Mouse (Mus musculus): ENCODE data around the gene Toe1. TPM values are rescaled to one million over a fixed set of nuclear protein-coding genes. Genes with fewer than 3 reads are reported as not detected.
A peak's percentile ranks its signal among the peaks of the same experiment; 100 is the strongest.
"Not testable (repeated sequence)": the region's sequence is repeated elsewhere in the genome, so short reads cannot be mapped to it uniquely, and the experiment has no call there.

Toe1 gene
- polyA plus RNA-seq (2012; rRNA removed): 30.9 and 35.0 TPM in 2 replicates

- Histone ChIP-seq H3K4me3 (ENCODE audit: control insufficient read depth, low read depth, low read length) (peak within 1 kb of the TSS; percentile 98), H3K4me1 (ENCODE audit: control insufficient read depth, insufficient read depth, low read length) (peaks cover 2% of the 10 kb centered on the region; the same call in 1 of the 2 replicates), H3K27me3 (ENCODE audit: control insufficient read depth, insufficient read depth, low read length) (no peaks in the 10 kb centered on the region), H3K36me3 (ENCODE audit: control insufficient read depth, insufficient read depth, low read length) (no peaks in the 10 kb centered on the region), H3K27ac (ENCODE audit: control insufficient read depth, insufficient read depth, low read depth, low read length) (peak within 1 kb of the TSS; percentile 98)
- peak; percentile 95 for TF ChIP-seq POLR2A (IDR thresholded peaks at IDR 0.05; ENCODE audit: control insufficient read depth, low read depth, low read length)
- TF ChIP-seq CTCF (IDR thresholded peaks at IDR 0.05; ENCODE audit: control insufficient read depth, insufficient read depth, insufficient replicate concordance, low read depth, low read length): no peak
Observed at GRCm38 (mm10) chr4:116807197-116808129, at the start of gene Toe1, which contains the start of gene Mutyh. Gene Toe1, minus strand, starts transcription at chr4:116807640. Gene Mutyh, plus strand, starts transcription at chr4:116807723.

GRCm38 (mm10) chr4:116857203-116857602 is 49.8 kb upstream of the Toe1 start:
- Histone ChIP-seq H3K4me3 (ENCODE audit: control insufficient read depth, low read depth, low read length) (no peak overlapping the region), H3K27me3 (ENCODE audit: control insufficient read depth, insufficient read depth, low read length) (no peaks in the 10 kb centered on the region), H3K4me1 (ENCODE audit: control insufficient read depth, insufficient read depth, low read length) (no peaks in the 10 kb centered on the region), H3K36me3 (ENCODE audit: control insufficient read depth, insufficient read depth, low read length) (no peaks in the 10 kb centered on the region), H3K27ac (ENCODE audit: control insufficient read depth, insufficient read depth, low read depth, low read length) (no peak overlapping the region)
- TF ChIP-seq CTCF (IDR thresholded peaks at IDR 0.05; ENCODE audit: control insufficient read depth, insufficient read depth, insufficient replicate concordance, low read depth, low read length): no peak
- no peak for TF ChIP-seq POLR2A (IDR thresholded peaks at IDR 0.05; ENCODE audit: control insufficient read depth, low read depth, low read length)

- no peaks in the 10 kb centered on the region for H3K27me3 ChIP-seq (ENCODE audit: control insufficient read depth, insufficient read depth, low read length)
- H3K27ac ChIP-seq (ENCODE audit: control insufficient read depth, insufficient read depth, low read depth, low read length): no peak overlapping the region
- H3K36me3 ChIP-seq (ENCODE audit: control insufficient read depth, insufficient read depth, low read length): no peaks in the 10 kb centered on the region
- no peaks in the 10 kb centered on the region for H3K4me1 ChIP-seq (ENCODE audit: control insufficient read depth, insufficient read depth, low read length)
- H3K4me3 ChIP-seq (ENCODE audit: control insufficient read depth, low read depth, low read length): no peak overlapping the region
- TF ChIP-seq CTCF (IDR thresholded peaks at IDR 0.05; ENCODE audit: control insufficient read depth, insufficient read depth, insufficient replicate concordance, low read depth, low read length) (no peak), POLR2A (IDR thresholded peaks at IDR 0.05; ENCODE audit: control insufficient read depth, low read depth, low read length) (no peak)
Observed at GRCm38 (mm10) chr4:116854286-116854685, 46.8 kb upstream of the Toe1 start.

GRCm38 (mm10) chr4:116849901-116850300 is 42.5 kb upstream of the Toe1 start:
- H3K27me3 ChIP-seq (ENCODE audit: control insufficient read depth, insufficient read depth, low read length): no peaks in the 10 kb centered on the region
- TF ChIP-seq POLR2A (IDR thresholded peaks at IDR 0.05; ENCODE audit: control insufficient read depth, low read depth, low read length) (no peak), CTCF (IDR thresholded peaks at IDR 0.05; ENCODE audit: control insufficient read depth, insufficient read depth, insufficient replicate concordance, low read depth, low read length) (no peak)
- H3K4me1 ChIP-seq (ENCODE audit: control insufficient read depth, insufficient read depth, low read length): no peaks in the 10 kb centered on the region
- H3K36me3 ChIP-seq (ENCODE audit: control insufficient read depth, insufficient read depth, low read length): no peaks in the 10 kb centered on the region
- H3K27ac ChIP-seq (ENCODE audit: control insufficient read depth, insufficient read depth, low read depth, low read length): no peak overlapping the region
- H3K4me3 ChIP-seq (ENCODE audit: control insufficient read depth, low read depth, low read length): no peak overlapping the region

- Histone ChIP-seq H3K4me3 (ENCODE audit: control insufficient read depth, low read depth, low read length) (no peak overlapping the region), H3K27ac (ENCODE audit: control insufficient read depth, insufficient read depth, low read depth, low read length) (no peak overlapping the region), H3K27me3 (ENCODE audit: control insufficient read depth, insufficient read depth, low read length) (no peaks in the 10 kb centered on the region), H3K4me1 (ENCODE audit: control insufficient read depth, insufficient read depth, low read length) (no peaks in the 10 kb centered on the region), H3K36me3 (ENCODE audit: control insufficient read depth, insufficient read depth, low read length) (no peaks in the 10 kb centered on the region)
- no peak for TF ChIP-seq POLR2A (IDR thresholded peaks at IDR 0.05; ENCODE audit: control insufficient read depth, low read depth, low read length)
- no peak for TF ChIP-seq CTCF (IDR thresholded peaks at IDR 0.05; ENCODE audit: control insufficient read depth, insufficient read depth, insufficient replicate concordance, low read depth, low read length)
Observed at GRCm38 (mm10) chr4:116844324-116844723, 36.9 kb upstream of the Toe1 start.

- TF ChIP-seq CTCF (IDR thresholded peaks at IDR 0.05; ENCODE audit: control insufficient read depth, insufficient read depth, insufficient replicate concordance, low read depth, low read length): no peak
- no peak for TF ChIP-seq POLR2A (IDR thresholded peaks at IDR 0.05; ENCODE audit: control insufficient read depth, low read depth, low read length)
- no peaks in the 10 kb centered on the region for H3K36me3 ChIP-seq (ENCODE audit: control insufficient read depth, insufficient read depth, low read length)
Observed at GRCm38 (mm10) chr4:116840841-116841240, 33.4 kb upstream of the Toe1 start.

GRCm38 (mm10) chr4:116840096-116840495 is 32.7 kb upstream of the Toe1 start:
- not testable (repeated sequence) for H3K27ac ChIP-seq (ENCODE audit: control insufficient read depth, insufficient read depth, low read depth, low read length); H3K4me1 ChIP-seq (ENCODE audit: control insufficient read depth, insufficient read depth, low read length); H3K27me3 ChIP-seq (ENCODE audit: control insufficient read depth, insufficient read depth, low read length); H3K36me3 ChIP-seq (ENCODE audit: control insufficient read depth, insufficient read depth, low read length)
- peak overlapping the region; percentile 46; the same call in 1 of the 2 replicates for H3K4me3 ChIP-seq (ENCODE audit: control insufficient read depth, low read depth, low read length)

More at GRCm38 (mm10) chr4:116840841-116841240, 33.4 kb upstream of the Toe1 start:
- H3K4me3 ChIP-seq (ENCODE audit: control insufficient read depth, low read depth, low read length): no peak overlapping the region
- H3K27ac ChIP-seq (ENCODE audit: control insufficient read depth, insufficient read depth, low read depth, low read length): no peak overlapping the region
- no peaks in the 10 kb centered on the region for H3K27me3 ChIP-seq (ENCODE audit: control insufficient read depth, insufficient read depth, low read length)
- no peaks in the 10 kb centered on the region for H3K4me1 ChIP-seq (ENCODE audit: control insufficient read depth, insufficient read depth, low read length)

Measured in testis, adult 2 months (tissue).